Mouse (Mus musculus) hematopoietic multipotent progenitor cell, adult 10-12 weeks (in vitro differentiated cells): ENCODE data around the gene Cenpi. TPM values are rescaled to one million over a fixed set of nuclear protein-coding genes. Genes with fewer than 3 reads are reported as not detected.

Experiments used
- polyA plus RNA-seq: library from polyadenylated mRNA; stranded (reverse); fragments of >175 nt; gene quantifications from 2 replicates; pipeline ENCODE4 v1.2.3, GENCODE M21; 2012; ENCODE audit warnings: low replicate concordance

The Cenpi gene
- polyA plus RNA-seq: 0.03 and 0.36 TPM in 2 replicates

DNA sequence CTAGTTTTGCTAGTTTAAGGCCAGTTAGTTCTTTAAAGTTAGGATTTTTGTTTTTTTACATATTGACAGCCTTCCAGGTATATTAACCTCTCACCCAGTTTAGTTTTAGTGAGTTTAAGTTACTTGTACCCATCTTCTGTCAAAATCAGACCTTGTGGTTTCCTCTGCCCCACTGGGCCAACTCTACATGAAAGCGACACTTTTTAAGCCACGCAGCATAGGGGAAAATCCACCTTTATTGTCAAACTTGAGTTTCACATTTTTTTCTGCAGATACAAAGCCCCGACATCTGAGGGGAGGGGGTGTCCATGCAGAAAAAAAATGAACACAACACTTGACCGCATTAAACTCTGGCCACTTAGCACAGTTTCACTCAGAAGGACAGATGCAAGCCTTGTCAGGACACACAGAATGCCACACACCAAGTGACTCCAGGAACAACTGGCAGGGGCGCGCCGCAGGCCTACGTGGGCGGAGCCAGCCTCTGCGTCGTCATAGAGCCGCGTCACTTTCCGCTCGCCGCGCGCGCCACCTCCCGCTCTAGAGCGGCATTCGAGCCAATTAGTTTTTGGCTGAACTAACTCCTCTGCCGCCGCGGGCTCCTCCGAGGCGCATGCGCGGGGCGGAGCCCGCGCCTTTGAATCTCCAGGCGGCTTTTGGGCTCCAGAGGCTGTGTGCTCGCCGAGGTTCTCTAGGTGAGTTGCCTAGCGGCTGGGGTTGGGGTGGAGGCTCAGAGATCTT lies at the start of gene Cenpi:
Gene Cenpi (plus strand): TSS at position 551 of the 741 bp plus-strand sequence.

DNA sequence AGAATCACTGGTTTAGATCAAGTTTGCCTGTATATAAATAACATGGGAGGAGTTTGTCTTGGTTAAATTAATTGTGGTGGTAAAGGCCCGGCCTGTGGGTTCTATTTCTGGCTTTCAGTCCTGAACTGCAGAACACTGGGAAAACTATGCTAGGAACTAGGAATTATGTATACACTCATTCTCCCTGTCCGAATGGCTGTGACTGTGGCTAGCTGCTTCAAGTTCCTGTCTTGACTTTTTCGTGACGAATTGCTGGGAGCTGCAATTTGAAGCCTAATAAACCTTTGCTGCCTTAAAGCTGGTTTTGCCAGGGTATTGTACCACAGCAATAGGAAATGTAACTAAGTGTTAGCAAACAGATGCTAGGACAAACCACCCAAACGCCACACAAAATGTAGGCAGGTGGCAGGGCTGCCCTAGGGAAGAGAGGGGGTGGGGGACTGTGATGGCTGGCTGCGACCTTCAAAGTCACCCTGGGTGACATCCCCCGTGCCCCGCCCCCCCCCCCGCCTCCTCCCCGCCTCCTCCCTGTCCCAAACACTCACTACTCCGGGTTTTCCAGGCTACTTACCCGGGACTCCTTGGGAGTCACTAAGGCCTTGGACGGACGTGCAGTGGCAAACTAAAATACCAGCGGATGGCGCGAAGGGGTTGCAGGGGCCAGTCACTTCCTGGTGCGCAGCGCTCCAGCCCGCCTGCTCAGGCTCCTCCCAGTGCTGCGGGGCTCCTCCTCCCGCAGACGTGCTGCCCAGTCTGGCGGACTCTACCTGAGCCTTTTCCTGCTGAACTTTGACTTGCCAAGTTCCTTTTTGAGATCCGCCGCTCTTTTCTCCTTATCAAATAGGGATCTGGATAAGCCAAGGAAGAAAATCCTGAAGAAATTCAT lies 31.4 kb upstream of the Cenpi start, which contains the start of gene Trmt2b:
Gene Trmt2b (minus strand): TSS at position 710 of the 886 bp plus-strand sequence.

DNA sequence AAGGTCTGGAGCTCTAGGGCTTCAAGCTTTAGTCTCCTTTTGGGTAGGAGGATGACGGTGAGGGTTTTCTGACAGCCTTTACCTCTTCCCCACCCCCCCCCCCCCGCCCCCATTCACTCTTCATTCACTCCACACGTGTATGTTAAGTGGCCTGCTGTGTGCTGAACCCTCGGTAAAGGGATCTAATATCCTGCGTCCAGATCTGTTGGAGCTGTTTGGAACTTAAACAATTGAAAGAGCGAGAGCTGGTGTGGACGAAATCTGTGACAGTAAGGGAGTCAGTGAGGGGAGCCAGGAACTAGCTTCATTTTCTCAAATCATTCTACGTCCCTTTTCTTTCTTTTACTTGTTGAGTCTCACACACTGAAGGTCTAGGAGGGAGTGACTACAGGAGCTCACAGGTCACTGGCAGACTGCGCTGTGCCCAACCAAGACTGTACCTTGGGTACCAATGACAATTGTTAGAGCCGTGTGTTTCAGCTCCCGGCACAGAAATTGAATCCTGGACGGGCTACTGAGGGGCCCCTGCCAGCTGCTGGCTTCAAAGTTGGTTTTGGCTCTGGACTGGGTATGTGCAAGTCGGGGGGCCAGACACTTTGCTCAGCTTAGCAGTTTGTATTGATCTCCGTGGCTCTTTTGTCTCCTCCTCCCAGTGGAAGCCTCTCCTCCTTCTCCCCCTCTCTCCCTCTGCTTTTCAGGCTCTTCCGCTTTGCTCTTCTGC lies 96.1 kb downstream of the Cenpi start, which contains the start of gene Drp2:
Gene Drp2 (plus strand): TSS at position 689 of the 721 bp plus-strand sequence.

Other genes starting within 250 kb of the Cenpi start
- 8.7 and 23.8 TPM in 2 replicates for gene Cstf2, start 248.9 kb upstream of the Cenpi start, polyA plus RNA-seq
- 0.86 and 3.2 TPM in 2 replicates for gene Xkrx, start 146.0 kb upstream of the Cenpi start, polyA plus RNA-seq
- not detected in 2 replicates for gene Arl13a, start 120.6 kb upstream of the Cenpi start, polyA plus RNA-seq
- 0.09 TPM in 1 of 2 replicates, not detected in the other for gene Nox1, start 86.1 kb upstream of the Cenpi start, polyA plus RNA-seq
- 1.4 and 1.9 TPM in 2 replicates for gene Trmt2b, start 31.1 kb upstream of the Cenpi start, polyA plus RNA-seq
- gene Tmem35a, start 12.9 kb upstream of the Cenpi start, polyA plus RNA-seq: 0.29 TPM in 1 of 2 replicates, not detected in the other
- gene Drp2, start 96.5 kb downstream of the Cenpi start, polyA plus RNA-seq: 0.09 TPM in 1 of 2 replicates, not detected in the other
- gene Taf7l, start 168.4 kb downstream of the Cenpi start, polyA plus RNA-seq: not detected in 2 replicates
- gene Timm8a1, start 233.8 kb downstream of the Cenpi start, polyA plus RNA-seq: 0.64 and 2.6 TPM in 2 replicates